Mouse (Mus musculus): ENCODE data around the gene Hspb6. TPM values are rescaled to one million over a fixed set of nuclear protein-coding genes. Genes with fewer than 3 reads are reported as not detected.

The Hspb6 gene
- polyA plus RNA-seq, 2 experiments = 15.4 to 16.8 TPM

DNA sequence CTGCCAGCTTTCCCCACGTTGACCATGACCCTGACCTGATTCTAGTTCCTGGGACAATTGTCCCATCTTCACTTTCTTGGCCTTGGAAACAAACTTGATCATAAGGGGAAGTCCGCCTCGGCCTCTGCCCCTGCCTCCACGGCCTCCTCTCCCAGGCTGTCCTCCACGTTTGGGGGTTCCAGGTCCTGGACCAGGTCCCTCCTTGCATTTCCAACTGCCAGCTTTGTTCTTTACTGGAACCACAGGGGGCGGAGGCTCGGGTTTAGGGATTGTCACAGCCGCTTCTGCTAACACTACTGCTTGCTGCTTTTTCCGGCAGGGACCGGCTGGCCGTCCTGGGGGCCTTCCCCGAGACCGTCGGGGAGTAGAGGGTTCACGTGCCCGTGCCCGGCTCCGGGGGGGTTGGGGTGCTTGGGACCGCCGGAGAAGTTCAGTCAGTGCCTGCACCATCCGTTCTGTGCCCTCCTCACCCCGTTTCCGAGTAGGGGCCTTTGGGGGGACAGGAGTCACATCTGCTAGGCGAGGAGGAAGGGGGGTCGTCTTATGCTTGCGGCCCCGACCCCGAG lies 34.6 kb downstream of the Hspb6 start:
- no peak for ATAC-seq (ENCODE audit: low FRiP score, low read depth)
- Histone ChIP-seq H3K4me2 (replicated peaks; ENCODE audit: low read depth, low read length, severe bottlenecking) (no peak overlapping the region; the same call in 1 of the 2 replicates), H3K27ac (replicated peaks; ENCODE audit: low read depth, low read length) (no peak overlapping the region), H3K4me3 (replicated peaks; ENCODE audit: low read length) (0 out of 2 replicates have a peak overlapping the region, but pooled peaks have one; percentile 96), H3K36me3 (ENCODE audit: control insufficient read depth, insufficient read depth, low read length) (peaks cover 52% of the 10 kb centered on the region), H3K4me1 (ENCODE audit: control insufficient read depth, insufficient read depth, low read length) (peaks cover 14% of the 10 kb centered on the region), H3K9ac (ENCODE audit: low read depth, low read length, severe bottlenecking) (0 out of 2 replicates have a peak overlapping the region, but pooled peaks have one; percentile 98), H3K27me3 (ENCODE audit: control insufficient read depth, insufficient read depth, low read length) (no peaks in the 10 kb centered on the region), H3K9me3 (ENCODE audit: control insufficient read depth, low read length) (no peaks in the 10 kb centered on the region)
- no peak for DNase-seq (ENCODE audit: low spot score)
- 86% methylated on average over 28 of the region's 28 CpGs for WGBS
- no peak for TF ChIP-seq POLR2A (IDR thresholded peaks at IDR 0.05; ENCODE audit: borderline replicate concordance, extremely low read depth, insufficient read depth, insufficient read length)

DNA sequence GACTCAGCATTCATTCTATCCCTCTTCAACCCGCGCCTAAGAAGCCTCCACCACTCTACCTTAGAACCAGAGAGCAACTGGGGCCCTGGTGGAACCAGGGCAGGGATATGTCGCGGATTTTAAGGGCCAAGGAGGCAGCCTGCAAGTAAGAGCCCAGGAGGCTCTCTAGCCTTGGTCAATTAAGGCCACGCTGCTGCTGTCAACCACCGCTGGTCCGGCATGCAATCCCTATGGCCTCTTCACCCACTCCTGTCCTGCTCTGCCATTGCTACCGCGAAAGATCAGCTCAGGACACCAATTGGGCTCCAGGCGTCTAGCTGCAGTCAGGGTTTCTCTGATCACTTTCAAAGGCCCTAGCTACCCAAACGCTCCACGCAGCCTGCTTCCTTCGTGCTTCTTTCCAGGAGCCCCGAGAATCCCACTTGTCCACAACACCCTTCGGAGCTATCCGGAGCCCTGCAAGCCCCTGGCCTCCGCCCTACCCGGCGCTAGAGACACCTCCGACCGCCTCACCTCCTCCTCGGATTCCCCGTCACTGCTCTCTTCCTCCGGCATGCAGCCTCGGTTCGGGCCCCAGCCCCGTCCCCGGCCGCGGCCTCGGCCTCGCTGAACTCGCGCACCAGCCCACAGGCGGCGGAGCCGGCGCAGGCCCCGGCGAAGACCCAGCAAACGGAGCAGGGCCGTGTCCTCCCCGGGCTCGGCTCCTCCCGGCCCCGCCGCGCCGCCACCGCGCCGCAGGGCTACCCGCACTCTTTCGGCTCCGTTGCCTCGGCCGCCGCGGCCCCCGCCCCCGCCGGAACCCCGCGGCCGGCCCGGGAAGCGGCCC lies 36.1 kb downstream of the Hspb6 start:
- no peak for DNase-seq (ENCODE audit: low spot score)
- peak; percentile 10 for ATAC-seq (ENCODE audit: low FRiP score, low read depth)
- TF ChIP-seq POLR2A (IDR thresholded peaks at IDR 0.05; ENCODE audit: borderline replicate concordance, extremely low read depth, insufficient read depth, insufficient read length) = no peak
- Histone ChIP-seq H3K4me3 (replicated peaks; ENCODE audit: low read length) (peak overlapping the region; percentile 96), H3K9me3 (ENCODE audit: control insufficient read depth, low read length) (no peaks in the 10 kb centered on the region), H3K36me3 (ENCODE audit: control insufficient read depth, insufficient read depth, low read length) (peaks cover 37% of the 10 kb centered on the region), H3K27me3 (ENCODE audit: control insufficient read depth, insufficient read depth, low read length) (no peaks in the 10 kb centered on the region), H3K4me1 (ENCODE audit: control insufficient read depth, insufficient read depth, low read length) (peaks cover 14% of the 10 kb centered on the region), H3K4me2 (replicated peaks; ENCODE audit: low read depth, low read length, severe bottlenecking) (peak overlapping the region; percentile 85), H3K9ac (ENCODE audit: low read depth, low read length, severe bottlenecking) (peak overlapping the region; percentile 98), H3K27ac (replicated peaks; ENCODE audit: low read depth, low read length) (peak overlapping the region; percentile 92)
- under 1% methylated on average over 59 of the region's 67 CpGs for WGBS

DNA sequence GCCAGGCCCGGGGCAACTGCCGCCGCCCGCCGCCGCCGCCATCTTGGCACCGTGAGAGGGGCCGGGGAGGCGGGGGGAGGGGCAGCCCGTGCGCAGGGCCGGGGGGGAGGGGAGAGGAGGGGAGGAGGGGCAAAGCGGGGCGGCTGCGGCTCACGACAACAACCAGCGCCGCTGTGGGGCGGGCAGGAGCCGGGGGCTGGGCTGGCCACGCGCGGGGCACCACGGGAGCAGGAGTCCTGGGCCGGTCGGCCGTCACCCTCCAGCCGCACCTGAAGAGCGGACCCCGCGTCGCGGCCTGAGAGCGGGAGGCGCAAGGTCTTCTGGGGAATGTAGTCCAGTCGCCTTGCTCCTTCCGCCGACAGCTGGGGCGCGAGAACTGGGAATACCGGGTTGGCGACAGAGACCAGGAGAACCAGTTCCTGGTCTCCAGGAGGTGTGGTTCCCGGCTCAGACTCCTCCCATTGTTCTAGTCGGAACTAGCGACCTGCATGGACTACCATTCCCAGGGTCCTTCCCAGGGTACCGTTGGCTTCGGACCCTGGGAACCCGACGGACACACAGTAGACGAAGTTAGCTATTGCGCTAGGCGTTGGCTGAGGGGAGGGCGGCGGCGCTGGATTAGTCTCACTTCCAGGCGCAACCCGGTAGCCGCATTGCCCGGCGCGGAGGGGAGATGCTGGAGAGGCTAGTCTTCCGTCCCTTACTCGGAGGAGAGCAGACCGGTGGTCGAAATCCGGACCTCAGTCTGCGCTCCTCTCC lies 36.9 kb downstream of the Hspb6 start, which contains the start of gene Kmt2b:
Gene Kmt2b (minus strand): TSS at position 51 of the 759 bp plus-strand sequence.
- Histone ChIP-seq H3K4me3 (replicated peaks; ENCODE audit: low read length) (peak within 1 kb of the TSS; percentile 96), H3K27ac (replicated peaks; ENCODE audit: low read depth, low read length) (peak within 1 kb of the TSS; percentile 92), H3K4me2 (replicated peaks; ENCODE audit: low read depth, low read length, severe bottlenecking) (peak within 1 kb of the TSS; percentile 85), H3K27me3 (ENCODE audit: control insufficient read depth, insufficient read depth, low read length) (no peaks in the 10 kb centered on the region), H3K4me1 (ENCODE audit: control insufficient read depth, insufficient read depth, low read length) (peaks cover 14% of the 10 kb centered on the region), H3K36me3 (ENCODE audit: control insufficient read depth, insufficient read depth, low read length) (peaks cover 29% of the 10 kb centered on the region), H3K9me3 (ENCODE audit: control insufficient read depth, low read length) (no peaks in the 10 kb centered on the region), H3K9ac (ENCODE audit: low read depth, low read length, severe bottlenecking) (peak within 1 kb of the TSS; percentile 98)
- ATAC-seq (ENCODE audit: low FRiP score, low read depth) (peak; percentile 94), DNase-seq (ENCODE audit: low spot score) (peak; percentile 98)
- TF ChIP-seq POLR2A (IDR thresholded peaks at IDR 0.05; ENCODE audit: borderline replicate concordance, extremely low read depth, insufficient read depth, insufficient read length) = peak; percentile 43; the same call in 1 of the 2 replicates
- under 1% methylated on average over 38 of the region's 68 CpGs for WGBS

DNA sequence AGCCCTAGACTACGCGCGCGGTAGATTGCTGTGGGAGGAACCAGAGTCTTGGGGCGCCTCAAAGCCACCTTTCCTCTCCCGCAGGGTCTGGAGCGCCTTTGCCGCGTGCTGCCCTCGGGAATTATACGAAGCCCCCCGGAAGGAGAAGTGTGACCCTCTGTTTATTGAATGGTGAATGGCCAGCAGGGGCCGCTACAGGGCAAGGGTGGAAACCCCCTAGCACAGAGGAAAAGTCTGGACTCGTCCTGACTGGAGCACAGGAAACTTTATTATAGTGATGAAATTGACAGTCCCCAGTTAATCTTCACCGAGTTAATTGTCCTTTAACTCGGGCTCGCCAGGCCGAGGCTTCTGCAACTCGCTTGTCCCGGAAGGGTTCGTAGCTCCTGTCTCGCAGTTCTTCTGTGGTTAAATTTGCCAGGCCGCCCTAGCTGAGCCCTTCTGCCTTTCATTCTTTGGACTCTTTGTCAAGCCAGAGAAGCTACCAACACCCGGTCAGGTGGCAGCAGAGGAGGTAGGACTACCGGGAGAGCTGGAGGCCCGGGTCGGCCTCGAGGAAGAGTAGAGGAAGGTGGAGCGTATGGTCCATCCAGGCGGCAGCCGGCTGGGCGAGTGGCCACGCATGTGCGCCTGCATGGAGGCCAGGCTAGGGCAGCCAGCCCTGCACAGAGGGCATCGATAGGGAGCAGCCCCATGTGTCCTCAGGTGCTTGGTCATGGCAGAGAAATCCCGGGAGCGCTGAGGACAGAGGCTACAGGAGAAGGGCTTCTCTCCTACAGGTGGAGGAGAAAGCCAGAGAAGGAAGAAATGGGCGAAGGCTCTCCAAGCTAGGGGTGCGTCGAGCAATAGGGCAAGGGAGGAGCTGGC lies 37.7 kb downstream of the Hspb6 start:
- 28% methylated on average over 40 of the region's 40 CpGs for WGBS
- peak overlapping the region; percentile 92 for H3K27ac ChIP-seq (replicated peaks; ENCODE audit: low read depth, low read length)
- peaks cover 14% of the 10 kb centered on the region for H3K4me1 ChIP-seq (ENCODE audit: control insufficient read depth, insufficient read depth, low read length)
- H3K4me3 ChIP-seq (replicated peaks; ENCODE audit: low read length) = peak overlapping the region; percentile 96
- TF ChIP-seq POLR2A (IDR thresholded peaks at IDR 0.05; ENCODE audit: borderline replicate concordance, extremely low read depth, insufficient read depth, insufficient read length) = no peak
- H3K4me2 ChIP-seq (replicated peaks; ENCODE audit: low read depth, low read length, severe bottlenecking) = peak overlapping the region; percentile 77
- H3K9ac ChIP-seq (ENCODE audit: low read depth, low read length, severe bottlenecking) = peak overlapping the region; percentile 98
- peaks cover 21% of the 10 kb centered on the region for H3K36me3 ChIP-seq (ENCODE audit: control insufficient read depth, insufficient read depth, low read length)
- DNase-seq (ENCODE audit: low spot score) (peak; percentile 92), ATAC-seq (ENCODE audit: low FRiP score, low read depth) (peak; percentile 70)
- no peaks in the 10 kb centered on the region for H3K27me3 ChIP-seq (ENCODE audit: control insufficient read depth, insufficient read depth, low read length)
- H3K9me3 ChIP-seq (ENCODE audit: control insufficient read depth, low read length) = no peaks in the 10 kb centered on the region
